Mouse (Mus musculus) frontal cortex, adult 2 months (tissue): ENCODE measurements at regions not wholly inside any gene's neighbourhood (a gene's known extent, or its start where the extent isn't known, plus 50 kb on each side); places are given as distances from the start of the nearest gene placed in this dataset.

ENCODE experiments used
- DNase-seq, 2 experiments: peaks; one replicate each; pipeline ENCODE4 v3.0.0; 2022; ENCODE audit warnings: low spot score in 1 of 2; ENCODE audit errors: extremely low spot score in 1 of 2

DNA sequence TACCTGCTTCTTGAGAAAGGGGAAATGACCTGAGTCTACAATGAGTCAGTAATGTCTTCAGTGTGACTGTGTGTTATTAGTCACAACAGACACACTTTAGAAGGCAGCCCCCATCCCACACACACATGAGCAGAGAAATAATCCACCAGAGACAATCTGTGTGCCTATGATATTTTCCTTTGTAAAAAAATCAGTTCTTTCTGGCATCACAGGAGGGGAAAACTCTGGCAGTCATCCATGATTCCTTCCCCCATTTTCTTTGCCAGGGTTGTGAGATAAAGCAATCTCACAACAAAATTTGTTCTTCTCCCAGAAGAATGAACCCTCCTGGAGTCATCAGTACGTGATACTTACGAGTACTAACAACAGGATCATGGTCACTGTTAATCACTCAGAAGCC, 236.2 kb downstream of the 1500009L16Rik start:
- DNase-seq = no peak

GRCm38 (mm10) chr10:83963232-83963760, 240.6 kb downstream of the 1500009L16Rik start:
- DNase-seq = no peak

DNA sequence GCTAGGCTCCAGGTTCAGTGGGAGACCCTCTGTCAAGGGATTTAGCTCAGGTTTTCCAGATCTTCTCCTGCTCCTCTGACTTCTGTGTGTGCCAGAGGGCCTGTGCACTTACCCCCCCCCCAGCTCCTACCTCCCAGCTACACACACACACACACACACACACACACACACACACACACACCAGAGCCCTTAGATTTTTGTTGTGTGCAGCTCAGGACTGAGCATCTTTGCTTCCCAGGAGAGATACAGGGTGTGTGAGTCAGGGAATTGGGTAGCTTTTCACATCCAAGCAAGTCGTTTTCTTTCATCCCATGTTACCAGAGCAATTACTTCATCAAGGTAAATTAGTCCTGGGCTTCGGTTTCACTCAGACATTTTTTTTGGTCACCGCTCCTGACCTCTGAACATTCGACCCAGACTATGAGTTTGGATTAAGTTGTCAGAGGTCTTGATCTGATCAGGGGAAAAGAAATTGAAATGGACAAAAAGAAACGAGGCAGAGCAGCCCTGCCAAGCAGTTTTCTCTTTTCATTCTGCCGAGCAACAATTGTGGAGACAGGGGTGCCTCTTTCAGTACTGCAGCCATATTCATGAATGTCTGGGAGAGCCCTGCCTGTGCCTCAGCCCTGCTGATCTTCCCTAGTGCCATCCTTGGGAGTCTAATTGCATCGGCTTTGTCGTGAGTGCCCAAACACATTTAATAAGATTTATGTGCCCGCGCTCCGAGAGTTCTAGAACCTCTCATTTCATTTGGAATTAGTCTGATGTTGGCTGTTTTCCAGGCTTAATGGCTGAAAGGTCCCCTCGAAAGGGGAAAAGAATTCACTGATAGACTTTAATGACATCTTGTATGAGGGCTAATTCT, 241.3 kb downstream of the 1500009L16Rik start:
- no peak for DNase-seq

GRCm38 (mm10) chr10:83964838-83965237, 242.2 kb downstream of the 1500009L16Rik start:
- no peak for DNase-seq

- no peak for DNase-seq
These were observed 247.8 kb downstream of the 1500009L16Rik start for GRCm38 (mm10) chr10:83970501-83970900.

DNA sequence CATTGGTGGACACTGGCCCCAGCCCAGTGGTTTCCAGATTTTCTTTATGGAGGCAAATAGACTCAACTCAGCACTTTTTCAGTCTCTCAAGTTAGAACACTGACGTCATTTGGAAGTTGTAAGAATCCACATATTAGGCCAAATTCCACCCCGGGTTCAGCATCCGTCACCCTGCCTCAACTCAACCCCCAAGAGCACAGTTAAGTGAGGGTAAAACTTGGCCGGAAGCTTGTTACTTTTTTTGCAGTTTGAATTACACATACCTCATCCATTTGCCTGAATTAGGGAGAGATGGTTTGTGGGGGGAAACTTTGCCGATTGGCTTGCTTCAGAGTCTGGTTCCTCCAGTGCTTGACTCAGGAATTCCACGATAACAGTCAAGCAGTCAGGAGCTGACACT, 251.9 kb downstream of the 1500009L16Rik start:
- DNase-seq = no peak

DNA sequence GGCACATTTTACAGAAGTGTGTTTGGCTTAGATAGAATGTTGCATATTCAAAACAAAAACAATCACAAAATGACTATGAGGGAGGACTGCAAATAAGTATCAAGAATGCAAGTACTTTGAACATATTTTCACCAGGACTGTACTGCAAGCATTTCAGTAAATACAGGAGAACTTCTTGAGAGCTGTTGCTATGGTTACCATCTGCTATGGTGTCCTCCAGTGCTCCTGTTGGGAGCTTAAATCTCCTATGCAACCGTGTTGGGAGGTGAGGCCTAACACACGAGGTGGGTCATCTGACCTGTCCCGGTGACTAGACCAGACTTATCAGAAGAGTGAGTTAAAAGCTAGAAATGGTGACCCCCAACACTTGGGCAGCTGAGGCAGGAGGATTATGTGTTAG, 253.9 kb downstream of the 1500009L16Rik start:
- peak; percentile 4 to 20 for DNase-seq

- no peak for DNase-seq
These were observed 257.3 kb downstream of the 1500009L16Rik start for GRCm38 (mm10) chr10:83979930-83980329.

GRCm38 (mm10) chr10:83984697-83985415, 262.2 kb downstream of the 1500009L16Rik start:
- peak in 1 of 2 experiments; percentile 7 for DNase-seq

- no peak for DNase-seq
These were observed 270.1 kb downstream of the 1500009L16Rik start for GRCm38 (mm10) chr10:83992577-83993305.

GRCm38 (mm10) chr10:83995026-83995600, 272.4 kb downstream of the 1500009L16Rik start:
- DNase-seq = no peak

DNA sequence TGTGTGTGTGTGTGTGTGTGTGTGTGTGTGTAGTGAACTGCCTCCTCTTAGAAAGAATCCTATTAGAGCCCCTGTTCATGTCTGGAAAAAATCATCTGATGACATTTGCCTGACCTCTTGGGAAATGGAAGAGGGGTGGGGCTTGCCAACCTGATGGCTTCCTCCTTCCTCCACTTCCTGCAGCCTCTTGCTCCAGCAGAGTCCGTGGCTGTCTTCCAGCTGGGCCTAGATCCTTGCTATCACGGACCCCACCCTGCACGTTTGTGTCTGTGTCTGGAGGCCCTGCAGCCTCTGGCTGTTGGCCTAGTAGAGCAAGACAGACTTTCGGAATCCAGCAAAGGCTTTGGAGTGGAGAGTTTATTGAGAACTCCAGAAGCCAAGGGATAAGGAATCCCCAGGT, 273.2 kb downstream of the 1500009L16Rik start:
- no peak for DNase-seq

DNA sequence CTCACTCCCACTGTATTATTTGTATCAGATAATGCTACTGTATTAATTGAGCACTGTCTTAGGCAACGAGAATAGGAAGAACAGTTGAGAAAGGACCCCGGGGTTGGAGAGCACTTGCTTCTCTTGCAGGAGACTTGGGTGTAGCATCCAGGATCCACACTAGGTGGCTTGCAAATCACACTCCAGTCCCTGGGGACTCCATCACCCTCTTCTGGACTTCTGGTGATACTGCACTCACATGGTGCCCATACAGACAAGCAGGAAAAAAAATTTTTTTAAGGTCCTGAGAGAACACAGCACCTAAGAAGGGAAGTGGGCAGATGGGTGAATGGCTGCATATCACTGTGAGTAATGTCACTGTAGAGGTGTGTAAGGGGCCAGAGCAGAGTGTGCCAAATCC, 273.8 kb downstream of the 1500009L16Rik start:
- DNase-seq = no peak

- no peak for DNase-seq
These were observed 278.0 kb downstream of the 1500009L16Rik start for GRCm38 (mm10) chr10:84000436-84001208.

- no peak for DNase-seq
These were observed 280.1 kb downstream of the 1500009L16Rik start for GRCm38 (mm10) chr10:84002744-84003143.

DNA sequence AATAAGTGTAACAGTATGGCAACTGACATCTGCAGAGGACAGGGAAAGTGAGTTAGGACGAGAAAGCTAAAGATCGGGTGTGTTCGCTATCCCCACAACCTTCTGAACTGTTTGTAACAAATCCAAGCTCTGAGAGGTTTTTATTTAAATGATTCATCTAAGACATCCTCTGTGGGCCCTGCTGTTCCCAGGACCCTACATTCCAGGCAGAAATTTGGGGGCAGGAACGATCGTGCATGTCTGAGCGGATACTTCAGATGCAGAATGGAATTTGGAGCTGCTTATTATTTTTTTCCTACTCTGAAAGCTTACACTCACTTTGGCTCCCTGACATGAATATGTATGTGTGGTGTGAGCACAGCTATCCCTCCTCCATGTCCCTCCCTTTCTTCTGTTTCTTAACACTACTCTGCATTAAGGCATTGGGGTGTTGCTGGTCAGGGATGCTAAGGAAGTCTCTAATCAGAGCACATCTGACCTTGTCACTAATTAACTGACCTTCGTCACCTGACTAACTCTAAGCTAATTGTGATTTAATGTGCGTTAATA, 281.0 kb downstream of the 1500009L16Rik start:
- DNase-seq = no peak

GRCm38 (mm10) chr10:84008923-84009322, 286.3 kb downstream of the 1500009L16Rik start:
- DNase-seq = no peak

GRCm38 (mm10) chr10:84019381-84019780, 296.7 kb downstream of the 1500009L16Rik start:
- peak; percentile 14 to 84 for DNase-seq

DNA sequence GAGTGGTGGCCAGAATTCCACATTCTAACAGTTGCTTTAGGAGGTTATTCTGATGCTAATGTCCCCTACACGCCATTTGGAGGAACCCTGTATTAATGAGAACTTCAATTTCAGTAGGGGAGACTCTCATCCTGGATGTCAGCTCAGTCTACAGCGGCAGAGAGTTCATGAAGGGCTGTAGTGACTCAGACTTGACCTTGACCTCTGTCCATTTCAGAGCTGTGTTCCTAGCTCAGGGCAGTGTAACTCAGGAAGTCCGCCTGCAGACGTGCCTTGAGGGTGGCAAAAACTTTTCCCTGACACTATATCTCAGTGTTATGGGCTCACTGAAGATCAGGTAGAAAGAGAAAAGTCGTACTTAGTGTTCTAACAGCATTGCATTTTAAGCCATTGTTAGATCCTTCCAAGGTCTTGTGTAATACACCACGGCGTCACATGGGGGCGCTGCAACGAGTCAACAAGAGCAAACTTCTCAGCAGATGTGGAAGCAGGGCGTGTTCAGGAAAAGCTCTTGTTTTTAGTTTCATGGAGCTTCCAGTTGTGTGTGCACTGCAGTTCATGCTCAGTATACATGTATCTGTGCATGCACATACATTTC, 297.5 kb downstream of the 1500009L16Rik start:
- DNase-seq = peak in 1 of 2 experiments; percentile 64
